Mouse (Mus musculus) MEL (cell line): Measurements from ENCODE around the gene H2afv. TPM values are rescaled to one million over a fixed set of nuclear protein-coding genes. Genes with fewer than 3 reads are reported as not detected.
A peak's percentile ranks its signal among the peaks of the same experiment; 100 is the strongest.

Experiments
- DNase-seq: peaks from one replicate; pipeline ENCODE4 v3.0.0; 2011; ENCODE audit warnings: low read depth, low spot score
- H3K27ac ChIP-seq: 2 replicates; pipeline ENCODE4 v1.5.1; 2012; ENCODE audit warnings: low read depth, mild to moderate bottlenecking, control low read depth, low read length, moderate library complexity; ENCODE audit not compliant: control insufficient read depth
- H3K27me3 ChIP-seq, 2 experiments: fragments of 150-350 bp in 1 of 2; sonication (generic) in 1 of 2; 2 replicates each; pipeline ENCODE4 v1.6.1; 2012; ENCODE audit warnings: low read length in 2 of 2, mild to moderate bottlenecking in 2 of 2, improper control_type of control experiment in 1 of 2, moderate library complexity in 1 of 2; ENCODE audit not compliant: insufficient read depth in 2 of 2, control insufficient read depth in 1 of 2
- H3K36me3 ChIP-seq, 2 experiments: 2 replicates each; pipeline ENCODE4 v1.6.1; 2012 to 2014; ENCODE audit warnings: low read length in 2 of 2, improper control_type of control experiment in 1 of 2, inconsistent platforms in 1 of 2, mild to moderate bottlenecking in 1 of 2; ENCODE audit not compliant: insufficient read depth in 2 of 2, control insufficient read depth in 1 of 2
- H3K4me1 ChIP-seq, 2 experiments: fragments of 150-350 bp in 1 of 2; sonication (generic) in 1 of 2; 2 replicates each; pipeline ENCODE4 v1.6.1; 2012; ENCODE audit warnings: low read length in 2 of 2, improper control_type of control experiment in 1 of 2, mild to moderate bottlenecking in 1 of 2; ENCODE audit not compliant: insufficient read depth in 2 of 2, control insufficient read depth in 1 of 2
- H3K4me3 ChIP-seq, 2 experiments: fragments of 150-350 bp in 1 of 2; sonication (generic) in 1 of 2; 2 replicates each; pipeline ENCODE4 v1.5.1; 2012; ENCODE audit warnings: low read depth in 2 of 2, low read length in 2 of 2, mild to moderate bottlenecking in 2 of 2, moderate library complexity in 2 of 2, control low read depth in 1 of 2, improper control_type of control experiment in 1 of 2; ENCODE audit not compliant: control insufficient read depth in 1 of 2, insufficient read depth in 1 of 2
- H3K79me2 ChIP-seq: 2 replicates; pipeline ENCODE4 v1.6.1; 2012; ENCODE audit warnings: mild to moderate bottlenecking, low read length, moderate library complexity; ENCODE audit not compliant: control insufficient read depth, poor library complexity, insufficient read depth
- H3K9ac ChIP-seq: 2 replicates; pipeline ENCODE4 v1.6.1; 2012; ENCODE audit warnings: low read depth, mild to moderate bottlenecking, control low read depth, low read length, moderate library complexity; ENCODE audit not compliant: control insufficient read depth, poor library complexity, severe bottlenecking
- H3K9me3 ChIP-seq: fragments of 150-350 bp; sonication (generic); replicated peaks from 2 replicates; pipeline ENCODE4 v1.6.1; 2012; ENCODE audit warnings: mild to moderate bottlenecking, low read length, improper control_type of control experiment, moderate library complexity; ENCODE audit not compliant: insufficient read depth
- BHLHE40 ChIP-seq: IDR thresholded peaks from 2 replicates; pipeline ENCODE4 v1.6.1; 2012; ENCODE audit warnings: low read depth, mild to moderate bottlenecking, inconsistent platforms, low read length, improper control_type of control experiment, borderline replicate concordance
- CHD1 ChIP-seq: IDR thresholded peaks from 2 replicates; pipeline ENCODE4 v1.6.1; 2012; ENCODE audit warnings: low read depth, mild to moderate bottlenecking, inconsistent platforms, low read length, improper control_type of control experiment
- CHD2 ChIP-seq: IDR thresholded peaks from 2 replicates; pipeline ENCODE4 v1.6.1; 2011; ENCODE audit warnings: low read length, improper control_type of control experiment
- E2F4 ChIP-seq: IDR thresholded peaks from 2 replicates; pipeline ENCODE4 v1.6.1; 2011; ENCODE audit warnings: low read depth, low read length, improper control_type of control experiment, borderline replicate concordance
- EP300 ChIP-seq, 2 experiments: IDR thresholded peaks; 2 replicates each; pipeline ENCODE4 v1.6.1; 2011; ENCODE audit warnings: improper control_type of control experiment in 2 of 2, low read length in 2 of 2, low read depth in 1 of 2, mild to moderate bottlenecking in 1 of 2
- GABPA ChIP-seq: IDR thresholded peaks from 2 replicates; pipeline ENCODE4 v1.6.1; 2012; ENCODE audit warnings: low read depth, mild to moderate bottlenecking, inconsistent platforms, low read length, improper control_type of control experiment, moderate library complexity
- HCFC1 ChIP-seq: IDR thresholded peaks from 2 replicates; pipeline ENCODE4 v1.6.1; 2012; ENCODE audit warnings: low read depth, mild to moderate bottlenecking, inconsistent platforms, low read length, improper control_type of control experiment, moderate library complexity
- KAT2A ChIP-seq: conservative IDR thresholded peaks from 2 replicates; pipeline ENCODE4 v1.6.1; 2012; ENCODE audit warnings: low read depth, low read length, improper control_type of control experiment, inconsistent platforms
- MAFK ChIP-seq: IDR thresholded peaks from 2 replicates; pipeline ENCODE4 v1.6.1; 2011; ENCODE audit warnings: low read depth, mild to moderate bottlenecking, low read length, improper control_type of control experiment, borderline replicate concordance
- MAX ChIP-seq: IDR thresholded peaks from 2 replicates; pipeline ENCODE4 v1.6.1; 2011; ENCODE audit warnings: low read length, improper control_type of control experiment
- MXI1 ChIP-seq: IDR thresholded peaks from 2 replicates; pipeline ENCODE4 v1.6.1; 2011; ENCODE audit warnings: mild to moderate bottlenecking, low read depth, low read length, improper control_type of control experiment
- MYB ChIP-seq: IDR thresholded peaks from 2 replicates; pipeline ENCODE4 v1.6.1; 2011; ENCODE audit warnings: mild to moderate bottlenecking, low read depth, low read length, improper control_type of control experiment
- NELFE ChIP-seq: IDR thresholded peaks from 2 replicates; pipeline ENCODE4 v1.6.1; 2011; ENCODE audit warnings: low read depth, low read length, improper control_type of control experiment
- NRF1 ChIP-seq: IDR thresholded peaks from 2 replicates; pipeline ENCODE4 v1.6.1; 2014; ENCODE audit warnings: low read depth, mild to moderate bottlenecking, inconsistent platforms, low read length, improper control_type of control experiment, moderate library complexity; ENCODE audit not compliant: poor library complexity, insufficient read depth, severe bottlenecking
- POLR2A ChIP-seq, 2 experiments: IDR thresholded peaks; 2 replicates each; pipeline ENCODE4 v1.6.1; 2011 to 2012; ENCODE audit warnings: low read length in 2 of 2, mild to moderate bottlenecking in 2 of 2, control low read depth in 1 of 2, improper control_type of control experiment in 1 of 2, low read depth in 1 of 2, moderate library complexity in 1 of 2; ENCODE audit not compliant: control insufficient read depth in 1 of 2, insufficient read depth in 1 of 2, poor library complexity in 1 of 2
- POLR2AphosphoS5 ChIP-seq: IDR thresholded peaks from 2 replicates; pipeline ENCODE4 v1.6.1; 2012; ENCODE audit warnings: low read depth, borderline replicate concordance, mild to moderate bottlenecking, inconsistent platforms, low read length, moderate library complexity, mixed read lengths
- RAD21 ChIP-seq: IDR thresholded peaks from 2 replicates; pipeline ENCODE4 v1.6.1; 2011; ENCODE audit warnings: mild to moderate bottlenecking, low read depth, low read length, improper control_type of control experiment
- RCOR1 ChIP-seq: IDR thresholded peaks from 2 replicates; pipeline ENCODE4 v1.6.1; 2012; ENCODE audit warnings: low read depth, mild to moderate bottlenecking, inconsistent platforms, low read length, improper control_type of control experiment
- SIN3A ChIP-seq: IDR thresholded peaks from 2 replicates; pipeline ENCODE4 v1.6.1; 2012; ENCODE audit warnings: low read length, improper control_type of control experiment, inconsistent platforms
- TAL1 ChIP-seq: IDR thresholded peaks from 2 replicates; pipeline ENCODE4 v1.6.1; 2012; ENCODE audit warnings: mild to moderate bottlenecking, inconsistent platforms, low read length, moderate library complexity, mixed read lengths
- TCF12 ChIP-seq: IDR thresholded peaks from 2 replicates; pipeline ENCODE4 v1.6.1; 2014; ENCODE audit warnings: low read depth, mild to moderate bottlenecking, inconsistent platforms, low read length, improper control_type of control experiment, moderate library complexity
- UBTF ChIP-seq: IDR thresholded peaks from 2 replicates; pipeline ENCODE4 v1.6.1; 2012; ENCODE audit warnings: low read depth, mild to moderate bottlenecking, inconsistent platforms, low read length, improper control_type of control experiment, moderate library complexity, borderline replicate concordance; ENCODE audit not compliant: insufficient read depth
- USF1 ChIP-seq: IDR thresholded peaks from 2 replicates; pipeline ENCODE4 v1.6.1; 2014; ENCODE audit warnings: low read depth, mild to moderate bottlenecking, inconsistent platforms, low read length, improper control_type of control experiment, moderate library complexity
- USF2 ChIP-seq, 2 experiments: IDR thresholded peaks; 2 replicates each; pipeline ENCODE4 v1.6.1; 2011 to 2012; ENCODE audit warnings: improper control_type of control experiment in 2 of 2, low read length in 2 of 2, borderline replicate concordance in 1 of 2, inconsistent platforms in 1 of 2, low read depth in 1 of 2, mild to moderate bottlenecking in 1 of 2; ENCODE audit not compliant: insufficient read depth in 1 of 2
- ZC3H11A ChIP-seq: IDR thresholded peaks from 2 replicates; pipeline ENCODE4 v1.6.1; 2012; ENCODE audit warnings: low read depth, mild to moderate bottlenecking, inconsistent platforms, low read length, improper control_type of control experiment
- ZMIZ1 ChIP-seq: IDR thresholded peaks from 2 replicates; pipeline ENCODE4 v1.6.1; 2012; ENCODE audit warnings: low read depth, mild to moderate bottlenecking, inconsistent platforms, low read length, improper control_type of control experiment, moderate library complexity
- ZNF384 ChIP-seq: IDR thresholded peaks from 2 replicates; pipeline ENCODE4 v1.6.1; 2012; ENCODE audit warnings: low read depth, mild to moderate bottlenecking, inconsistent platforms, low read length, improper control_type of control experiment
- polyA plus RNA-seq, 2 experiments: library from polyadenylated mRNA; stranded (reverse) in 1 of 2; unstranded in 1 of 2; fragments of >175 nt in 1 of 2; fragments of >200 nt in 1 of 2; gene quantifications; 2 replicates each; pipeline versions ENCODE4 v1.2.1 to v1.2.4; 2012; ENCODE audit warnings: low replicate concordance in 2 of 2, low read depth in 1 of 2; ENCODE audit not compliant: insufficient read length in 2 of 2, insufficient read depth in 1 of 2, missing spikeins in 1 of 2
- total RNA-seq: library from RNA; depleted of rRNA; stranded (reverse); fragments of 300-350 nt; gene quantifications from 2 replicates; pipeline ENCODE4 v1.2.3, GENCODE M21; 2012

H2afv gene
- total and polyA plus RNA-seq, 3 experiments = 97.2 to 159 TPM; not detected in 1

- peaks cover 14 to 16% of the 10 kb centered on the region in 2 experiments; a peak in 3 of 4 replicates for H3K4me1 ChIP-seq
- no peaks in the 10 kb centered on the region for H3K27me3 ChIP-seq
- TF ChIP-seq BHLHE40 (no peak), MAX (0 out of 2 replicates have a peak, but pooled peaks have one; percentile 33), CHD1 (no peak), MAFK (no peak), SIN3A (peak; percentile 28), GABPA (no peak), TAL1 (no peak), USF1 (no peak), USF2 (IDR thresholded peaks at IDR 0.05; ENCODE audit: borderline replicate concordance in 1 of 2, insufficient read depth in 1 of 2, low read depth in 1 of 2, low read length in 2 of 2) (no peak), KAT2A (no peak), POLR2A (IDR thresholded peaks at IDR 0.05; ENCODE audit: control insufficient read depth in 1 of 2, insufficient read depth in 1 of 2, low read depth in 1 of 2, low read length in 2 of 2, poor library complexity in 1 of 2) (peak; percentile 38 to 43; a peak in 3 of 4 replicates), HCFC1 (0 out of 2 replicates have a peak, but pooled peaks have one; percentile 53), E2F4 (no peak), ZNF384 (no peak), TCF12 (no peak), NELFE (0 out of 2 replicates have a peak, but pooled peaks have one; percentile 27), RAD21 (no peak), ZMIZ1 (no peak), ZC3H11A (no peak), MYB (no peak), MXI1 (no peak; the same call in 1 of the 2 replicates), POLR2AphosphoS5 (no peak), CHD2 (no peak), RCOR1 (no peak), NRF1 (peak; percentile 23; the same call in 1 of the 2 replicates), EP300 (IDR thresholded peaks at IDR 0.05; ENCODE audit: low read depth in 1 of 2, low read length in 2 of 2) (no peak), UBTF (peak; percentile 91; the same call in 1 of the 2 replicates)
- TF ChIP-seq, all 39 proteins: peak for 7
- peaks cover 52% of the 10 kb centered on the region for H3K79me2 ChIP-seq
- H3K9me3 ChIP-seq = no peaks in the 10 kb centered on the region
- peak overlapping the region; percentile 99 for H3K9ac ChIP-seq
- DNase-seq = peak; percentile 79
- H3K4me3 ChIP-seq = peak overlapping the region; percentile 76 to 94
- peak overlapping the region; percentile 71 for H3K27ac ChIP-seq
- peaks cover 2 to 30% of the 10 kb centered on the region in 2 experiments; a peak in 3 of 4 replicates for H3K36me3 ChIP-seq
Observed at GRCm38 (mm10) chr11:6474874-6475731, 30.9 kb upstream of the H2afv start.
